Mouse (Mus musculus) adrenal gland, adult 8-10 months (tissue): ENCODE results near the gene Oxld1. TPM values are rescaled to one million over a fixed set of nuclear protein-coding genes. Genes with fewer than 3 reads are reported as not detected.
"Not testable (repeated sequence)": the region's sequence is repeated elsewhere in the genome, so short reads cannot be mapped to it uniquely, and the experiment has no call there.

Experiments used
- DNase-seq: peaks from one replicate; pipeline ENCODE4 v3.0.0; 2022
- total RNA-seq, 4 experiments: library from RNA; stranded (reverse); gene quantifications; 2 replicates each; pipeline ENCODE4 v1.2.4; 2022

The Oxld1 gene
- total RNA-seq, 4 experiments from 2014 or later, result 25.6 to 34.1 (median 32.2) TPM

- peak; percentile 37 for DNase-seq
Observed at GRCm38 (mm10) chr11:120422651-120423568, 35.0 kb downstream of the Oxld1 start.

- DNase-seq, result no peak
Observed at GRCm38 (mm10) chr11:120418592-120418991, 39.3 kb downstream of the Oxld1 start.

GRCm38 (mm10) chr11:120417852-120418251, 40.0 kb downstream of the Oxld1 start:
- no peak for DNase-seq

GRCm38 (mm10) chr11:120413621-120414020, 44.2 kb downstream of the Oxld1 start:
- DNase-seq, result not testable (repeated sequence)

Other genes with a start within 250 kb of the Oxld1 start
- gene Bahcc1, start 225.1 kb downstream of the Oxld1 start, total RNA-seq, result 10 to 100 TPM; 16.6 to 24.5 (median 19.5) TPM
- 1,000 to 10,000 TPM; 1,100 to 1,474 (median 1,219) TPM for gene Actg1, start 109.5 kb downstream of the Oxld1 start, total RNA-seq
- gene Fscn2, start 96.5 kb downstream of the Oxld1 start, total RNA-seq, result 1 to 10 TPM in 1 of 4 experiments, under 1 TPM in 2, not detected in 1; 0.16 to 1.2 (median 0.42) TPM
- 10 to 100 TPM; 18.4 to 39.6 (median 33.4) TPM for gene Faap100, start 79.3 kb downstream of the Oxld1 start, total RNA-seq
- gene Nploc4, start 20.4 kb downstream of the Oxld1 start, total RNA-seq, result 100 to 1,000 TPM in 2 of 4 experiments, 10 to 100 TPM in 2; 89.1 to 108 (median 99.5) TPM
- 1 to 10 TPM in 2 of 4 experiments, not detected in 2; 2.8 to 6.6 TPM for gene Tspan10, start 15.4 kb downstream of the Oxld1 start, total RNA-seq
- under 1 TPM; 0.16 to 0.49 (median 0.33) TPM for gene Pde6g, start 4.6 kb downstream of the Oxld1 start, total RNA-seq
- 10 to 100 TPM; 24.2 to 33.4 (median 29.4) TPM for gene Ccdc137, start within 50 bp of the Oxld1 start, total RNA-seq
- 10 to 100 TPM; 22.8 to 38.7 (median 29.5) TPM for gene Arl16, start 9.5 kb upstream of the Oxld1 start, total RNA-seq
- gene Mrpl12, start 26.5 kb upstream of the Oxld1 start, total RNA-seq, result 10 to 100 TPM; 77.6 to 95.8 (median 90.1) TPM
- gene Slc25a10, start 33.8 kb upstream of the Oxld1 start, total RNA-seq, result 100 to 1,000 TPM; 121 to 174 (median 163) TPM
- gene Gcgr, start 72.6 kb upstream of the Oxld1 start, total RNA-seq, result 1 to 10 TPM in 3 of 4 experiments, under 1 TPM in 1; 0.87 to 4.0 (median 2.3) TPM
- gene Mcrip1, start 91.7 kb upstream of the Oxld1 start, total RNA-seq, result 10 to 100 TPM; 62.9 to 67.8 (median 65.3) TPM
- gene Ppp1r27, start 93.1 kb upstream of the Oxld1 start, total RNA-seq, result 1 to 10 TPM in 3 of 4 experiments, under 1 TPM in 1; 0.78 to 2.8 (median 1.2) TPM
- gene P4hb, start 115.2 kb upstream of the Oxld1 start, total RNA-seq, result 100 to 1,000 TPM; 439 to 580 (median 550) TPM
- 100 to 1,000 TPM; 356 to 389 (median 365) TPM for gene Arhgdia, start 123.6 kb upstream of the Oxld1 start, total RNA-seq
- 100 to 1,000 TPM in 1 of 4 experiments, 10 to 100 TPM in 3; 52.1 to 102 (median 72.7) TPM for gene Alyref, start 140.3 kb upstream of the Oxld1 start, total RNA-seq
- gene Anapc11, start 140.4 kb upstream of the Oxld1 start, total RNA-seq, result 100 to 1,000 TPM in 2 of 4 experiments, 10 to 100 TPM in 2; 90.3 to 112 (median 98.6) TPM
- gene Npb, start 150.4 kb upstream of the Oxld1 start, total RNA-seq, result 1 to 10 TPM in 2 of 4 experiments, not detected in 2; 1.3 to 2.1 TPM
- 100 to 1,000 TPM; 201 to 310 (median 259) TPM for gene Pcyt2, start 159.9 kb upstream of the Oxld1 start, total RNA-seq
- gene Sirt7, start 167.2 kb upstream of the Oxld1 start, total RNA-seq, result 10 to 100 TPM; 61.1 to 97.1 (median 75.7) TPM
- gene Mafg, start 175.5 kb upstream of the Oxld1 start, total RNA-seq, result 10 to 100 TPM; 53.2 to 74.4 (median 69.7) TPM
- 1 to 10 TPM in 3 of 4 experiments, under 1 TPM in 1; 0.73 to 2.0 (median 1.3) TPM for gene Pycr1, start 185.7 kb upstream of the Oxld1 start, total RNA-seq
- 1 to 10 TPM in 1 of 4 experiments, under 1 TPM in 2, not detected in 1; 0.65 to 1.2 (median 0.81) TPM for gene Myadml2, start 190.1 kb upstream of the Oxld1 start, total RNA-seq
- 1 to 10 TPM; 5.1 to 9.0 (median 7.2) TPM for gene Notum, start 203.1 kb upstream of the Oxld1 start, total RNA-seq
- gene Aspscr1, start 214.9 kb upstream of the Oxld1 start, total RNA-seq, result 100 to 1,000 TPM; 101 to 108 (median 106) TPM